Mouse (Mus musculus) mouse embryonic stem cell (cell line): Measurements from ENCODE around the gene Gpr18.
"Not testable (repeated sequence)": the region's sequence is repeated elsewhere in the genome, so short reads cannot be mapped to it uniquely, and the experiment has no call there.

ENCODE experiments used
- in situ Hi-C, 2 experiments: fragments of 300-500 bp; cut with MboI; formaldehyde crosslinking; loops; 1 replicate in 1 of 2; 3 replicates in 1 of 2; pipeline ENCODE4 v1.14.3; 2019 to 2020; ENCODE audit warnings: low sequenced_read_pairs in 2 of 2, low pct_unique_long_range_greater_than_20kb in 1 of 2, mixed read lengths in 1 of 2; ENCODE audit not compliant: unreplicated experiment in 1 of 2

Gene Gpr18

DNA sequence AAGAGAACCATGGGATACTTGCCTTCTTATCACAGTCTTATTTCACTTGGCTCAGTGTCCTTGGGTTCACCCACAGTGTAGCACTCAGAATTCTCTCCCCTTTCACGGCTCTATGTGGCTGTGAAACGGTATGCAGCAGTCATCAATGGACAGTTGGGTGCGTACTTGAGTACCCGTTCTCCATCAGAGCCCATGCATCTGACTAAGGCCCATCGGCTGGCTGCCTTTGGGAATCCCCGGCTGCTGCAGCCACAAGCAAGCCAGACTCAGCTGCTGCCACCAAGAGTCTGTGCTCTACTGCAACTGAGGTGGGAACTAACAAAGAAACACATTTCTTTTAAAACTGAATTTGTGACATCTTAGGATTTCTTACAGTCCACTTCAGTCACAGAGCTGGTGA lies 14.1 kb downstream of the Gpr18 start:
- in situ Hi-C loops, result no loop called here

DNA sequence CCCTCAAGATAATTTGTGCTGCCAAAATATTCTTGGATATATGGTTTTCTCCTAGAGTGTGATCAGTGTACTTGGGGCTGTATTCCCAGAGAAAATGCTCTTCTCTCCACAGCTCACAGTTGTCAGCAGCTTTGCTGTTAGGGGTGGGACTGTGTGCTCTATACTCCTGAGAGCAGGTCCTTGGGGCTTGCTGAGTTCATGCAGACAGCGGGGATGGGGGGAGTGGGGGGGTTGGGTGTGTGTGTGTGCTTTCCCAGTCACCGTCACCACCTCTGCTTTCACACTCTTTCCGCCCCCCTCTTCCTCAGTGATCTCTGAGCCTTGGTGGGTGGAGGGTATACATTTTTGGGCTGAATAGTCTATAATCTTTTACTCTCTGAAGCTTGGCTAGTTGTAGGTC lies 16.5 kb downstream of the Gpr18 start:
- in situ Hi-C loops, result no loop called here

DNA sequence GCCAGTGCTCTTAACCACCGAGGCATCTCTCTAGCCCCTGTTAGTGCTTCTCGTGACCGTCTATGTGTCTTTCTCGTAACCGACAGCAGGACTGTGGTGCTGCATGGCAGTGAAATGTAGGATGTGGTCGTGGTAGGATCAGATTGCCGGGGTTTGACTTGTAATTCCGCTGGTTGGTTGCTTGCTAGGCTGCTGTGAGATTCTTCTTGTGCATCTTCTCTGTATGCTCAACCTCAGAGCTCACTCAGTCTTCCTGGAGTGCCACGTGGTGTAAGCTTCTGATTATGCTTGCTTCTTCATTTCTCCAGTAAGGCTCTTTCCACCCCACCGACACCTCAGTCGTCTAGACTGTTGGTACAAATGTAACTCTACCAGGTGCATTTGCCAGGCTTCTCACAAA lies 17.1 kb downstream of the Gpr18 start:
- in situ Hi-C loops, result no loop called here

DNA sequence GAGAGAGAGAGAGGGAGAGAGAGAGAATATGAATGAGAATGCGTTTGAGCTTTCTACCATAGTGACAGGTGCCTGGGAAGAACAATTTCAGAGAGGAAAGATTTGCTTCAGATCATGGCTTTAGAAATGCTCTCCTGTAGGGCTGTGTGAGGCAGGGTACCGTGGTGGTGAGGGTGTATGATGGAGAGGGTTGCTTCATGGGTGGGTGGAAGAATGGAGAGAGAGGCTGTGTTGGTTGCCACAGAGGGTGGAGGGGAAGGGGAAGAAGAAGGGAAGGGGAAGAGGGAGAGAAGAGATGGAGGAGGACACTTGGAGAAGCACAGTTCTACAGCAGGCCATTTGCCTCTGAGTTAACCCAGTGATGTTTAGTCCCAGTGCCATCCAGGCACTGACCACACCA lies 17.8 kb downstream of the Gpr18 start:
- in situ Hi-C loops, result no loop called here

DNA sequence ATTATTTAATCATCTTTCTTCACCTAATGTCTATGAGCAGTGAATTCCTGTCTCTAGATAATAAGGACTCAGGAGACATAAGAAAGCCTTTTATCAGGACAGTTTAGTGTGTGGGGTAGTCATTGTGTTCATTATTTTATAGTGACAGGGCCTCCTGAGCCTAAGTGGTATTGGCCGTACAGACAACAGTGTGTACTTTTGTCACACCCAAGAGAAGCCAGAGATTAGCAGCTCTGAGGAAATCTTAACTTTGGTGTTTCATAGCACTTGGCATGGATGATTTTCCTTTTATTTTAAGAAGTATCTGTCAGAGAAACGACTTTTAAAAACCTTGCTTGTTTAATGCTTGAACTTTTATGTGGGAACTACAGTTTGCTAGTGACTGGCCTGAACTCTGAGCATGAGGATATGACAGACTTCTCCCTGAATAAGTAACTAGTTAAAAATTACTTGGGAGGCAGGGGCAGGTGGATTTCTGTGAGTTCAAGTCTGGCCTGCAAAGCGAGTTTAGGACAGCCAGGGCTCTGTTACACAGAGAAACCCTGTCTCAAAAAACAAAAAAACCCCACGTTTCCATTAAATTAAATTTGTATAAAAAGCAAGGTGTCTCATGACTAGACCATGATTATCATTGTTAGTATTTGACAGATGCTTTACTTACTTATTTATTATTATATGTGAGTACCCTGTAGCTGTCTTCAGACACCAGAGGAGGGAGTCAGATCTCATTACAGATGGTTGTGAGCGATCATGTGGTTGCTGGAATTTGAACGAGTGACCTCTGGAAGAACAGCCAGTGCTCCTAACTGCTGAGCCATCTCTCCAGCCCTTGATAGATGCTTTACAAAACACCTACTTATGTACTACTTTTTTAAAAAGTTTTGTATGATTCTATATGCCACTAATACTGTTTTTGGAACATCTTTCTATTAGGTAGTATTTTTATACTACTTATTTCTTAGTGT lies 19.2 kb downstream of the Gpr18 start:
- in situ Hi-C loops, result no loop called here

DNA sequence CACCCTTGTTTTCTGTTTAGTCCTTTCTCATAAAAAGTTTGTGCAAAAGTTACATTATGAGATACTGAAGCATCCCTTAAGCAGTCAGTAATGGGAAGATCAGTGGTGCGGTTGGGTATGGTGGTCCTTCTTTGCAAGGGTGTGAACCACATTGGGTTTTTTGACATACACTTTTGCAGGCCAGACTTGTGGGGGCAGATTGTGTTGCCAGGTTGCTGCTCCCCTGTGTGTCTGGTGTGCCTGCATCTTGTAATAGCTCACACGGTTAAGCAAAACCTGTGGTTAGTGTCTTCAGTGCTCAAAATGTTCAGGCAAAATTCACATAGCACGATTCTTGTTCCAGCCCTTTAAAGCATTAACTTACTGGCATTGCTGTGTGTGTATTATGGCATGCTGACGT lies 20.3 kb downstream of the Gpr18 start:
- in situ Hi-C loops, result no loop called here

DNA sequence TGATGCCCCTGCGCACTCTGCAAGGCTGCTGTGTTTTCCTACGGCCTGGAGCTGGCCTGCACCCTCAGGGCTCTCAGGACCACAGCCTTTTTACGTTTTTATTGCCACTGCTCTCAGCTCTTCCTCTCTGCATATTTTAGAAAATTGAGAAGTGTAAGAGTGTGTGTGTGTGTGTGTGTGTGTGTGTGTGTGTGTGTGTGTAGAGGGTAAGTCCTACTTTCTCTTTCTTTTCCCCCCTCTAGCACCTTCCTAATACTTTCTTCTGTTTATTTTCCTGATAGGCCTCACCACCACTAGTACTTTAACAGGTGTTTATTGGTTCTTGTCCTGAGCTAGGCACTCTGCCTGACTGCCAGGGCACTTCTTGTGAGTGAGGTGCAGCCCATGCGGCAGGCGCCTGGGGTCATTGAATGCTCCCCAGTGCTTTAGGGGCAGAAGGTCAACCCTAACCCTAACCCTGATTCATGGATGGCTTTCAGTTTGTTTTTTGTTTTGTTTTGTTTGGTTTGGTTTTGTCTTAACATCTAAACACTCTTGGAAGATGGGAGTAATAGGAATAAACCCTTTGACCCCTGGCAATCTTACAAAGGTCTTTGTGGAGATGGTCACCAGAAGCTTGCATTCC lies 21.0 kb downstream of the Gpr18 start:
- in situ Hi-C loops, result no loop called here

DNA sequence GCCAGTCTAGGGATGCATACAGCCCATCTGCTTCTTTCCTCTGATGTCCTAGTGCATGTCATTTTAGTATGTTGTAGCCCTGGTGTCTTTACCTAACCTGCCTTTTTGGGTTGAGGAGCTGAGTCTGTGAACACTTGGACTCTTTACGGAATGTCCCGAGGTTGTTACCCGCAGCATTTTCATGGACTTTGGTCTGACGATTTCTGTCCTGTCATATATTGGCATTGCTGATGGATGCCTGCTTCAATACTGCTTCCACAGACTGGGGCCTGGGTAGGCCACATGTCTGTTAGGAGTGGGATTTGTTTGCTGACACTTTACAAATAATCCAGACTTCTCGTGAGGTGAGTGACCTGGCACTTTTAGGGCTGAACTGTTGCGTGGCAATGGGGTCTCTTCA lies 21.8 kb downstream of the Gpr18 start:
- in situ Hi-C loops, result no loop called here

DNA sequence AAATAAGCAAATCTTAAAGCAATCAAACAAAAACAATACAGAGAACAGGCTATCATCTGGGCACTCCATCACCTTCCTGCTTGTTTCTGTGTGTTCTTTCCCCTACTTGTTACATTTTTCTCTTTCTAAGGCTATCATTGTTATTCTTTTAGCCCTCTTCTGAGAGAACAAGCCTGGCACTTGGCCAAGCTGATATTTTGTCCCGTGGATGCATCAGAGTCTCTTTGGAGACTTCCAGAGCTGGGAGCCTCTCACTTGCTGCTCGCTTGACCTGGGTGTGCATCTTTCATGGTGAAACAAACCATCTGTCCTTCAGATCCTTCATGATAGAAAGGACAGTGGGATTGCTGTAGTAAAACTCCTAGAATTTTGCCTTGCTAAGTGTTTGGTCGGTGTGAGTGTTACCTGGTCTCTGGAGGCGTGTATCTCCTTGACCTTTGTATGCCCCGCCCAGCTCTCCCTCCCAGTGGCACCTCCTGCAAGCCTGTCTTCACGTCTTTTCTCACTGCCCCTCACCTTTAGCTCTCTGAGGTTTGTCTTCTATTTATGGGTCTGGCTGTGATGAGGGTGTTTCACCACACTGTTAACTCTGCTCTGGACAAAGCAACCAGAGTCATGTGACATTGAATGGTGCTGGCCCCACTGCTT lies 31.3 kb downstream of the Gpr18 start:
- in situ Hi-C loops, result no loop called here

DNA sequence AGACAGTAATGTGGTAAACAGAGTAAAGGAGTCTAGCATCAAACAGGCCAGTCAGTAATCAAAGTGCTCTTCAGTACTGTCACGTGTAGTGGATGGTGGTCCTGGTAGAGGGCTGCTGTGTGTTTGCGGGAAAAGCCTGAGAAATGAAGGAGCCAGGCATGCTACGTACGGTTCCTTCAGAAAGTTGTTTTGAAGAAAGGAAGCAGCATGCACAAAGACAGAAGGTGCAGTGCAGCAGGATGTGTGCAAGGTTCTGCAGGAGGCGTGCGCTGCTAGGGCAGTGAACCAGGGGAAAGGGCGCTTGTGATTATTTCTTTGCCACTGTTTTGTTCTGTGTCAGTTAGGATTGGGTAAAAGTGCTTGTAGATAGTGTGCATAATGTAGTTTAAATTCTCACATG lies 34.4 kb downstream of the Gpr18 start:
- in situ Hi-C loops, result no loop called here

DNA sequence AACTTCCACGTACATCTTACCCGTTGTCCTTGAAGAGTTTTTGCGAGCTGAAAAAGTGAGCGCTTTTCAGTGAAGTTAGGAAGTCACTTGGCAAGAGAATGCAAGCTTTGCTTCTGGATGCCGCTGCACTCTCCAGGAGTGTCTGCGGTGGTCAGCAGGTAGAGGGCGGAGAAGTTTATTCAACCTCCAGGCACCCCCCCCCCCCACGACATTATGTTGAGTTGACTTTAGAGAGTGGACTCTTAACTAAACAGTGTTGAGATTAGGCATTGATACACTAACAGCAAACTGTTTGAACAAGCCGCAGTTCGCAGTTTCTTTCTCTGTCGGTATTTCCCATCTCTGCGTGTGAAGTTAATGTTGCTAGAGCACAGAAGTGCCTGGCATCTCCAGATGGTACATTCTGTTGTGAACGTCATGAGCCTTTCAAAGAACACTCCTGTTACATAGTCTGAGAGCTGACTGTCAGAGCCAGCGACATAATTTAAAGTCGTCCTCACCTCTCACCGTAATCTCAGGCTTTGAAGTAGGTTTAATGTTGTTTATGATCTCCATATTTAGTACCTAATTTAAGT lies 36.2 kb downstream of the Gpr18 start:
- in situ Hi-C loops, result no loop called here

DNA sequence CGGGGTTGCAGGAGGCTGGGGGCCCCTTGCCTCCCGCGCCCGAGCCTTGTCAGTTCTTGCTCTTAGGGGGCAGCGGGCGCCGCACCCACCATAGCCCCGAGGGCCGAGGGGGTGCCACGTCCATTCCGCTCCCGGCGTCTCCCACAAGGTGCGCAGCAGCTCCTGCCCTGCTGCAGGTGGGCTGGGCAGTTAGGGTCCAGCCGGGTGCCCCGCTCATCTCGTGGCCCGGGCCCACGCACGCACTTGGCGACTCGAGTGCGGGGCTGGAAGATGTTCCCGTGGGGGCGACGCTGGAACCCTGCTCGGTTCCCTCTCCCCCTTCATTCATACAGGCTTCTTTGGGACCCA lies 36.7 kb downstream of the Gpr18 start:
- in situ Hi-C loops, result no loop called here

DNA sequence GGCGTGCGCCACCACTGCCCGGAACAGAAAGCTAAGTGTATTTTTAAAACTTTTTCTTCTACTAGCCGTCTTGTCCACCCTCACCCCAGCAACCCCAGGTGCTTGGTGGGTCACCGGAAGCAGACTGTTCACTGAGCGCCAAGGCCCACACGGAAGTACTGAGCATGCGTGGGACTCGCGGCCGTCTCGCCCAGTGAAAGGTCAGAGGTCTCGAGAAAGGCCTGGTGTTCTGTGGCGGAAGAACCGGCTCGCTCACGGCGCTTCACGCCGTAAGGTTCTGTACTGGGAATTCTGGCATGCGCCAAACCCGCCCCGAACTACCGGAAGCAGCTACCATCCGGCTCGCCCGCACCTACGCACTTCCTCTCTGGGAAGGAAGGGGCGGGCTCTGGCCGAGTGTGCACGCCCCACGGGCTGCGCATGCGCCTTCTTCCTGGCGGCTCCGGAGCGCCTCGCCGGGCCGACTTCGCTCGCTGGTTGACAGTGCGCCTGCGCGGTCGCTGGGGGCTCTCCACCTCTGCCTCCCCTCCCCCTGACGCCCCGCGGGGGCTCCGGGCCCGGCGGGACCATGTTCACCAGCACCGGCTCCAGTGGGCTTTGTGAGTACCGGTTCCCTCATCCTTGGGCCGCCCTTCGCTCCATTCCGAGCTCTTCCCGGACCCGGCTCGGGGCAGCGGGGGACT lies 37.3 kb downstream of the Gpr18 start, which contains the start of gene Ubac2:
Gene Ubac2, plus strand, starts transcription at position 445 of the 683 bp plus-strand sequence.
- in situ Hi-C loops, result no loop called here

DNA sequence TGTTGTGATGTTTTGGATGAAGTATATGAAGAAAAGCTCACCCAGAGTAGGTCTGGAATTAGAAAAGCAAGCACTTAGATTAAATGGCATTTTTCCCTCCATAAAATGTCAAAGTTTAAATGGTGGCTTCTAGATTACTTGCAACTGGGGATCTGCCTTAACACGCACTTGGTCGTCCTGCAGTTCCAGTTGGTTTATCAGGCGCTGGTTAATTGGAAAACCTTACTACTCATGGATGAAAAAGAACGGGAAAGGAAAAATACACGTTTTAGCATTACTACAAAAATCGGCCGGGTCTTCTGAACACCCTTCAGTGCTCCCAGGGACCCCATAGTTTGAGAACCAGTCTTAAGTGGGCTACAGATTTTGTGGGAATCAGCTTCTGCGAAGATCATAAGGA lies 37.9 kb downstream of the Gpr18 start:
- in situ Hi-C loops, result no loop called here

DNA sequence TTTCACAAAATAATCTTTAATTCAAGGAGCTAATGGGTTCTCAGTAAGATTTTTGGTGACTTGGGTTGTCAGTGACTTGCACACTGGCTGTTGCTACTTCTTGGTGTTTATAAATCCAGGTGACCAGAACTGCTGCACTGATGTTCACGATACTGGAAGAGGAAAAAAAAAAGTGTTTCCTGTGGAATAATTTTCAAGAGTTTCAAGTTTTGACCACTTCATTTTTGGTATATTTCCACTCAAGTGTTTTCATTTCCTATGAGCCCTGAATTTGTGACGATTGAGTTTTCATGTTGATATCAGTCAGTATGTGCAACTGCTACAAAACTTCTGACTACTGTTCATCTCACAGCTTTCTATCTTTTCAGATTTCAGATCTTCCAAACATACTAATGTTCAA lies 38.7 kb downstream of the Gpr18 start:
- in situ Hi-C loops, result no loop called here

DNA sequence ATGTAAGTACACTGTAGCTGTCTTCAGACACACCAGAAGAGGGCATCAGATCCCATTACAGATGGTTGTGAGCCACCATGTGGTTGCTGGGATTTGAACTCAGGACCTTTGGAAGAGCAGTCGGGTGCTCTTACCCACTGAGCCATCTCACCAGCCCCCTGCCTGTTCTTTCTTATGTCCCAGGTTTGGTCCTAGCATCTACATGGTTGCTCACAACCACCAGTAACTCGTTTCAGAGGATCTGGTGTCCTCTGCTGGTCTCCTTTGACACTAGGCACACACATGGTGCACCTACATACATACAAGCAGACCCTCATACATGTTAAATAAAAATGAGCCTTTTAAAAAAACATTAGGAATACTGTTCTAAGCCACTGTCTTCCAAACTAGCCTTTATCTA lies 39.4 kb downstream of the Gpr18 start:
- in situ Hi-C loops, result not testable (repeated sequence)

DNA sequence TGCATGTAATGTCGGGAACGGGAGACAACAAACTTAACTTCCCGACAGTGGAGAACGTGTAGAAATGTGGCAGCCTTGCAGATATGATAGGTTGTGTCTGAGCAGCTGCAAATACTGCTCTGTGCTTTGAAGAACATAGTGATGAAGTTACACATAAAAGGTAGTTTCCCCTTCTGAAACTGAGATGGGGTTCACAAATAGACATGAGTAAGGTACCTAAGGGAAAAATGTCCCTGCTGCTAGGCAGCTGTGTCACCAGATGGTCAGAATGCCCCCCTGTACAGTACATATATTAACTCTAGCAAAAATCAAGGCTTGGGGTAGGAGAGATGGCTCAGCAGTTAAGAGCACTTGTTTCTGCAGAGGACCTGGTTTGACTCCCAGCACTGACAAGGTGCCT lies 41.9 kb downstream of the Gpr18 start:
- in situ Hi-C loops, result loop anchor here (25.0 kb wide), 2 partner anchors 189 to 1014 kb away; no protein-coding TSS in a partner anchor

DNA sequence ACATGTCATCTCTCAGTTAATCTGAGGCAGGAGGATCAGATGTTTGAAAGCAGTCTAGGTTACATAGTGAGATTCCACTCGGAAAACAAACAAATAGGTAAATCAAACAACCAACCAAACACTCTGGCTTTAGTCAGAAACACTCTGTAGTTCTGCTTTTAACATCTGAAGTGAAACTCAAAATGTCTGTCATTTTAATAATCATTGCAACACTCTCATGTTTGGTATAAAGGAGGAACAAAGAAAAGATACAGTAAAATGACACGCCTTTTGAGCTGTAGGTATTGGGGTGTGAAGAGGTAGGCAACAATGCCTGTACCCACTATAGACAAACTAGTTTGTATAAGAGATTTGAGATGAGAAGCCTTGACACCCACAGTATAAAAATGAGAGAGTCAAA lies 42.4 kb downstream of the Gpr18 start:
- in situ Hi-C loops, result loop anchor here (25.0 kb wide), 2 partner anchors 189 to 1014 kb away; no protein-coding TSS in a partner anchor
